Mouse (Mus musculus) left cerebral cortex, postnatal 25 days (tissue): ENCODE data around the gene Sh3glb2. TPM values are rescaled to one million over a fixed set of nuclear protein-coding genes. Genes with fewer than 3 reads are reported as not detected.

Experiments
- microRNA-seq, 2 experiments: library from miRNA; unstranded; fragments of <30 nt; microRNA quantifications; one replicate each; pipeline ENCODE4 v1.2.0; 2022
- total RNA-seq, 2 experiments: library from RNA; stranded (reverse); gene quantifications; 2 replicates each; pipeline ENCODE4 v1.2.3; 2021

Gene Sh3glb2
- total RNA-seq, 2 experiments from 2014 or later, result 277 to 301 TPM

Small RNAs within 50 kb of the gene (microRNA-seq; reads per million reads assigned to microRNA genes)
- gene Gm47292, result 0 reads per million in 2 experiments

Other genes with a start within 250 kb of the Sh3glb2 start
- gene Zer1, start 234.8 kb downstream of the Sh3glb2 start, total RNA-seq, result 100 to 1,000 TPM; 152 TPM
- 10 to 100 TPM; 51.3 to 58.4 TPM for gene Tbc1d13, start 225.6 kb downstream of the Sh3glb2 start, total RNA-seq
- 10 to 100 TPM; 20.4 to 21.8 TPM for gene Endog, start 187.8 kb downstream of the Sh3glb2 start, total RNA-seq
- gene Spout1, start 180.9 kb downstream of the Sh3glb2 start, total RNA-seq, result 10 to 100 TPM; 34.7 to 36.9 TPM
- 10 to 100 TPM; 12.2 to 16.7 TPM for gene Kyat1, start 153.5 kb downstream of the Sh3glb2 start, total RNA-seq
- 10 to 100 TPM; 53.9 to 59.8 TPM for gene Lrrc8a, start 121.6 kb downstream of the Sh3glb2 start, total RNA-seq
- 10 to 100 TPM in 1 of 2 experiments, 1 to 10 TPM in 1; 9.9 to 12.3 TPM for gene Gm28035, start 118.8 kb downstream of the Sh3glb2 start, total RNA-seq
- 10 to 100 TPM; 18.8 to 19.7 TPM for gene Phyhd1, start 93.1 kb downstream of the Sh3glb2 start, total RNA-seq
- 1 to 10 TPM in 1 of 2 experiments, not detected in 1; 1.3 TPM for gene Gm28038, start 78.3 kb downstream of the Sh3glb2 start, total RNA-seq
- 10 to 100 TPM; 23.7 to 26.3 TPM for gene Dolk, start 73.0 kb downstream of the Sh3glb2 start, total RNA-seq
- 10 to 100 TPM; 21.6 to 22.6 TPM for gene Nup188, start 72.9 kb downstream of the Sh3glb2 start, total RNA-seq
- gene Miga2, start 4.9 kb upstream of the Sh3glb2 start, total RNA-seq, result 100 to 1,000 TPM; 120 to 124 TPM
- gene Dolpp1, start 32.9 kb upstream of the Sh3glb2 start, total RNA-seq, result 10 to 100 TPM; 27.5 to 29.2 TPM
- gene Crat, start 56.5 kb upstream of the Sh3glb2 start, total RNA-seq, result 10 to 100 TPM; 48.4 to 50.7 TPM
- gene Ptpa, start 56.7 kb upstream of the Sh3glb2 start, total RNA-seq, result 100 to 1,000 TPM; 172 to 174 TPM
- 10 to 100 TPM; 16.0 to 18.4 TPM for gene Ier5l, start 114.9 kb upstream of the Sh3glb2 start, total RNA-seq
- gene Cstad, start 235.7 kb upstream of the Sh3glb2 start, total RNA-seq, result 1 to 10 TPM; 4.2 to 5.5 TPM